26 mouse cellular contexts compared by ENCODE assay signal in the genomic region with DNA sequence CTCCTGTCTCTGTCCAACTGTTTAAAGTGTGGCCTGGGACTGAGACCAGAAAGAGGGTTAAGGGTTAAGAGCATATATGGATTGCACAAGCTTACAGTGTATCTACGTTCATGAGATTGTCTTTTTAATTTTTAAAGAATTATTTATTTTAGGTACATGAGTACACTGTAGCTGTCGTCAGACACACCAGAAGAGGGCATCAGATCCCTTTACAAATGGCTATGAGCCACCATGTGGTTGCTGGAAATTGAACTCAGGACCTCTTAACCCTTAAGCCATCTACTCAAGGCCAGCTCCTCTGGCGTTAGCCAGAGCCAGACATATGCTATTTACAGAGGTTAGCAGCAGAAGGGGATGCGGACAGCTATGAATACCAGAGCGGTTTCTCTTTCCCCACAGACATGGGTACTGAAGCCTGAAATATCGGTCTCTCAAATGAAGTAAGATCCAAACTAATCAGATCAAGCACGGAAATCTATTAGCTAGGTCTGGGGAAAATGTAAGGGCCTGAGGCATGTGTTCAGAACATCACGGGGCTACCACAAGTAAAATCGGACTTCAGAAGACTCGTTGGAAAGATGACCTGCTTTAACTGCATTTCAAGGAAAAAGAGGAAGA. TPM values are rescaled to one million over a fixed set of nuclear protein-coding genes. Genes with fewer than 3 reads are reported as not detected.
DNase-seq lines count a peak whose midpoint lies in the region; ATAC-seq and TF ChIP-seq lines count a peak whose summit lies in the region.
"Had no signal": no experiment of that assay in that cellular context is flagged by ENCODE, and none has a peak within 500 bp of the region (broad histone marks: within the 10 kb centered on the region; RNA-seq: fewer than 3 reads in every experiment).

No protein-coding gene starts in this region.

- H3K36me3 ChIP-seq in kidney, adult 2 months (ENCODE audit: control insufficient read depth, insufficient read depth, low read length): no peaks in the 10 kb centered on the region
- no peaks in the 10 kb centered on the region for H3K36me3 ChIP-seq in kidney, embryonic 16.5 days (ENCODE audit: insufficient read depth, low read length)
- H3K36me3 ChIP-seq in liver, postnatal 0 days (replicated peaks; ENCODE audit: insufficient read depth, low read length): no peaks in the 10 kb centered on the region
- H3K36me3 ChIP-seq in MEL (ENCODE audit: control insufficient read depth in 1 of 2, insufficient read depth in 2 of 2, low read length in 2 of 2): peaks cover 0 to 2% of the 10 kb centered on the region in 2 experiments; a peak in 2 of 4 replicates
- H3K36me3 ChIP-seq: embryonic facial prominence, embryonic 13.5 days; forebrain, embryonic 15.5 days; hindbrain, embryonic 12.5 days; kidney, embryonic 15.5 days; stomach, embryonic 15.5 days had no signal

- TF ChIP-seq CTCF in kidney, adult 2 months (conservative IDR thresholded peaks at IDR 0.05; ENCODE audit: insufficient read depth, insufficient read length, low read depth, low read length): no peak
- TF ChIP-seq CTCF in liver, postnatal 0 days (IDR thresholded peaks at IDR 0.05; ENCODE audit: low read depth): peak; percentile 20; the same call in 1 of the 2 replicates
- TF ChIP-seq CTCF in MEL (IDR thresholded peaks at IDR 0.05 in 2 of 3, conservative IDR thresholded peaks at IDR 0.05 in 1 of 3; ENCODE audit: control insufficient read depth in 1 of 3, insufficient read depth in 1 of 3, low read depth in 2 of 3, low read length in 3 of 3, poor library complexity in 1 of 3, severe bottlenecking in 1 of 3): no peak; a peak in 1 of 6 replicates

- H3K4me3 ChIP-seq in kidney, adult 2 months (ENCODE audit: insufficient read depth, low read depth, low read length): no peak overlapping the region
- no peak overlapping the region for H3K4me3 ChIP-seq in kidney, embryonic 16.5 days (ENCODE audit: low read length)
- no peak overlapping the region for H3K4me3 ChIP-seq in liver, postnatal 0 days (ENCODE audit: low read depth, low read length)
- no peak overlapping the region for H3K4me3 ChIP-seq in MEL (ENCODE audit: control insufficient read depth in 1 of 2, insufficient read depth in 1 of 2, low read depth in 2 of 2, low read length in 2 of 2)
- H3K4me3 ChIP-seq: embryonic facial prominence, embryonic 13.5 days; forebrain, embryonic 15.5 days; hindbrain, embryonic 12.5 days; kidney, embryonic 15.5 days; stomach, embryonic 15.5 days had no signal

- no peak for TF ChIP-seq POLR2A in kidney, adult 2 months (IDR thresholded peaks at IDR 0.05; ENCODE audit: low read depth, low read length)
- TF ChIP-seq POLR2A in MEL (IDR thresholded peaks at IDR 0.05; ENCODE audit: control insufficient read depth in 1 of 2, insufficient read depth in 1 of 2, low read depth in 1 of 2, low read length in 2 of 2, poor library complexity in 1 of 2): no peak

- ATAC-seq in kidney, embryonic 16.5 days (ENCODE audit: low FRiP score, low TSS enrichment): no peak
- ATAC-seq in liver, postnatal 0 days: no peak
- ATAC-seq: forebrain, embryonic 15.5 days had no signal

- no peaks in the 10 kb centered on the region for H3K9me3 ChIP-seq in kidney, embryonic 16.5 days (ENCODE audit: low read length)
- no peaks in the 10 kb centered on the region for H3K9me3 ChIP-seq in liver, postnatal 0 days (ENCODE audit: low read length)
- H3K9me3 ChIP-seq in MEL (replicated peaks; ENCODE audit: insufficient read depth, low read length): no peaks in the 10 kb centered on the region
- H3K9me3 ChIP-seq: embryonic facial prominence, embryonic 13.5 days; forebrain, embryonic 15.5 days; hindbrain, embryonic 12.5 days; kidney, embryonic 15.5 days; stomach, embryonic 15.5 days had no signal

- no peaks in the 10 kb centered on the region for H3K79me2 ChIP-seq in MEL (ENCODE audit: control insufficient read depth, insufficient read depth, low read length, poor library complexity)

- H3K4me1 ChIP-seq in kidney, adult 2 months (ENCODE audit: control insufficient read depth, insufficient read depth, low read length): no peaks in the 10 kb centered on the region
- no peaks in the 10 kb centered on the region for H3K4me1 ChIP-seq in kidney, embryonic 16.5 days (ENCODE audit: insufficient read depth, low read length)
- H3K4me1 ChIP-seq in liver, postnatal 0 days (ENCODE audit: insufficient read depth): no peaks in the 10 kb centered on the region
- peaks cover 5 to 7% of the 10 kb centered on the region in 2 experiments for H3K4me1 ChIP-seq in MEL (ENCODE audit: control insufficient read depth in 1 of 2, insufficient read depth in 2 of 2, low read length in 2 of 2)
- H3K4me1 ChIP-seq: embryonic facial prominence, embryonic 13.5 days; forebrain, embryonic 15.5 days; hindbrain, embryonic 12.5 days had no signal

- no peak overlapping the region for H3K4me2 ChIP-seq in kidney, embryonic 16.5 days (replicated peaks; ENCODE audit: low read depth, low read length)
- no peak overlapping the region for H3K4me2 ChIP-seq in liver, postnatal 0 days (ENCODE audit: low read depth, low read length)
- H3K4me2 ChIP-seq: embryonic facial prominence, embryonic 13.5 days; forebrain, embryonic 15.5 days; heart, embryonic 11.5 days; hindbrain, embryonic 12.5 days; kidney, embryonic 15.5 days; stomach, embryonic 15.5 days had no signal

- no peak overlapping the region for H3K27ac ChIP-seq in kidney, adult 2 months (ENCODE audit: insufficient read depth, low read depth, low read length)
- no peak overlapping the region for H3K27ac ChIP-seq in kidney, embryonic 16.5 days (ENCODE audit: low read length)
- H3K27ac ChIP-seq in liver, postnatal 0 days (ENCODE audit: low read depth): no peak overlapping the region
- no peak overlapping the region for H3K27ac ChIP-seq in MEL (ENCODE audit: control insufficient read depth, low read depth, low read length)
- H3K27ac ChIP-seq: embryonic facial prominence, embryonic 13.5 days; forebrain, embryonic 15.5 days; hindbrain, embryonic 12.5 days; kidney, embryonic 15.5 days; stomach, embryonic 15.5 days had no signal

- H3K9ac ChIP-seq in kidney, embryonic 16.5 days (replicated peaks; ENCODE audit: low read length): no peak overlapping the region
- no peak overlapping the region for H3K9ac ChIP-seq in liver, postnatal 0 days (replicated peaks)
- no peak overlapping the region for H3K9ac ChIP-seq in MEL (ENCODE audit: control insufficient read depth, low read depth, low read length, poor library complexity, severe bottlenecking)
- H3K9ac ChIP-seq: embryonic facial prominence, embryonic 13.5 days; forebrain, embryonic 15.5 days; hindbrain, embryonic 12.5 days; kidney, embryonic 15.5 days; stomach, embryonic 15.5 days had no signal

- no peaks in the 10 kb centered on the region for H3K27me3 ChIP-seq in kidney, adult 2 months (replicated peaks; ENCODE audit: control insufficient read depth, insufficient read depth, low read length)
- no peaks in the 10 kb centered on the region for H3K27me3 ChIP-seq in kidney, embryonic 16.5 days (ENCODE audit: insufficient read depth, low read length)
- no peaks in the 10 kb centered on the region for H3K27me3 ChIP-seq in liver, postnatal 0 days (ENCODE audit: insufficient read depth, low read length)
- no peaks in the 10 kb centered on the region for H3K27me3 ChIP-seq in MEL (ENCODE audit: control insufficient read depth in 1 of 2, insufficient read depth in 2 of 2, low read length in 2 of 2)
- H3K27me3 ChIP-seq: embryonic facial prominence, embryonic 13.5 days; forebrain, embryonic 15.5 days; hindbrain, embryonic 12.5 days; kidney, embryonic 15.5 days; stomach, embryonic 15.5 days had no signal

- peak; percentile 18 for TF ChIP-seq RAD21 in MEL (IDR thresholded peaks at IDR 0.05; ENCODE audit: low read depth, low read length)

- WGBS in kidney, adult 2 months: 73% methylated on average over 10 of the region's 10 CpGs
- WGBS in kidney, embryonic 16.5 days: 73% methylated on average over 10 of the region's 10 CpGs
- WGBS in liver, postnatal 0 days (ENCODE audit: insufficient replicate concordance): 69% methylated on average over 10 of the region's 10 CpGs

- no peak for TF ChIP-seq EP300 in liver, postnatal 0 days (IDR thresholded peaks at IDR 0.05; ENCODE audit: low read depth)
- no peak for TF ChIP-seq EP300 in MEL (IDR thresholded peaks at IDR 0.05; ENCODE audit: low read depth in 1 of 2, low read length in 2 of 2)

- peak; percentile 29 for DNase-seq in kidney, adult 2 months
- DNase-seq in liver, postnatal 0 days: no peak
- DNase-seq in liver (no peak), MEL (ENCODE audit: low read depth, low spot score) (no peak)
- DNase-seq in adrenal gland, adult (ENCODE audit: inconsistent age in 2 of 2, low spot score in 1 of 2): no peak
- no peak for DNase-seq in adrenal gland, adult 2 months
- DNase-seq: gastrocnemius, postnatal 36 days; heart, postnatal 10 days; right cerebral cortex, postnatal 25 days; thymus, adult 2 months had no signal

TF ChIP-seq in MEL, 35 proteins besides CTCF, POLR2A, EP300 and RAD21 (continues in another document):
- TF ChIP-seq ELF1 (IDR thresholded peaks at IDR 0.05; ENCODE audit: low read depth, low read length) (no peak), MAX (IDR thresholded peaks at IDR 0.05; ENCODE audit: low read length) (no peak), CHD2 (IDR thresholded peaks at IDR 0.05; ENCODE audit: low read length) (no peak), NELFE (IDR thresholded peaks at IDR 0.05; ENCODE audit: low read depth, low read length) (no peak), UBTF (IDR thresholded peaks at IDR 0.05; ENCODE audit: borderline replicate concordance, insufficient read depth, low read depth, low read length) (no peak), TBP (IDR thresholded peaks at IDR 0.05; ENCODE audit: low read depth, low read length) (no peak), MAFK (IDR thresholded peaks at IDR 0.05; ENCODE audit: borderline replicate concordance, low read depth, low read length) (no peak)

RNA-seq across cellular contexts. Expression of a gene that starts 21.1 kb away (rescaled TPM):
- not detected in 2 replicates for polyA plus RNA-seq in kidney, adult 2 months (2012; rRNA removed)
- polyA plus RNA-seq in kidney, embryonic 16.5 days (2015; fragmentation: Nextera tagmentation; extraction: Ambion mirVana): not detected in 2 replicates
- 0.04 TPM in 2 replicates for polyA plus RNA-seq in liver, postnatal 0 days (2015; fragmentation: Nextera tagmentation; extraction: Ambion mirVana)
- not detected in 2 replicates for total RNA-seq in MEL (2012; rRNA removed)
- not detected for polyA plus RNA-seq in MEL (2012; ENCODE audit: insufficient read depth in 1 of 2, insufficient read length in 2 of 2, low read depth in 1 of 2, low replicate concordance in 2 of 2, missing spikeins in 1 of 2)
- total RNA-seq in adrenal gland, adult 2 months (2021): not detected
- polyA plus RNA-seq in adrenal gland, adult 2 months (2012; rRNA removed): 0.06 TPM in 1 of 2 replicates, not detected in the other
- total RNA-seq: adrenal gland, postnatal 14 days; gastrocnemius, postnatal 36 days; heart, postnatal 10 days; megakaryocyte-erythroid progenitor cell, adult 5-6 weeks; neutrophil, adult 5-6 weeks had no signal
- polyA plus RNA-seq: C2C12; embryonic facial prominence, embryonic 13.5 days; forebrain, embryonic 15.5 days; heart, embryonic 11.5 days; hindbrain, embryonic 12.5 days; kidney, embryonic 15.5 days; limb, embryonic 11.5 days; stomach, embryonic 15.5 days; thymus, adult 2 months; urinary bladder, adult 2 months had no signal

RNA-seq across cellular contexts. Expression of a gene that starts 25.3 kb away (rescaled TPM):
- polyA plus RNA-seq in kidney, adult 2 months (2012; rRNA removed): 8.6 and 8.8 TPM in 2 replicates
- 0.27 and 0.35 TPM in 2 replicates for polyA plus RNA-seq in kidney, embryonic 16.5 days (2015; fragmentation: Nextera tagmentation; extraction: Ambion mirVana)
- 0.06 TPM in 1 of 2 replicates, not detected in the other for polyA plus RNA-seq in liver, postnatal 0 days (2015; fragmentation: Nextera tagmentation; extraction: Ambion mirVana)
- 0.07 TPM in 1 of 2 replicates, not detected in the other for total RNA-seq in MEL (2012; rRNA removed)
- under 1 TPM in 1 of 2 experiments, not detected in 1; 0.03 TPM for polyA plus RNA-seq in MEL (2012; ENCODE audit: insufficient read depth in 1 of 2, insufficient read length in 2 of 2, low read depth in 1 of 2, low replicate concordance in 2 of 2, missing spikeins in 1 of 2)
- not detected for total RNA-seq in adrenal gland, adult 2 months (2021)
- not detected in 2 replicates for polyA plus RNA-seq in adrenal gland, adult 2 months (2012; rRNA removed)
- total RNA-seq: gastrocnemius, postnatal 36 days; megakaryocyte-erythroid progenitor cell, adult 5-6 weeks; midbrain, postnatal 0 days; neutrophil, adult 5-6 weeks had no signal
- polyA plus RNA-seq: brain, embryonic 14.5 days; C2C12; embryonic facial prominence, embryonic 13.5 days; forebrain, embryonic 15.5 days; heart, embryonic 11.5 days; hindbrain, embryonic 12.5 days; liver, embryonic 16.5 days; midbrain, postnatal 0 days had no signal
